Mouse (Mus musculus): ENCODE results near the gene Ttc23. TPM values are rescaled to one million over a fixed set of nuclear protein-coding genes. Genes with fewer than 3 reads are reported as not detected.

Ttc23 gene
- polyA plus RNA-seq, 1 experiment from 2014 or later: 0.52 TPM

GRCm38 (mm10) chr7:67801022-67801421, 153.8 kb downstream of the Ttc23 start:
- H3K4me3 ChIP-seq (ENCODE audit: inconsistent target): no peak overlapping the region
- WGBS (ENCODE audit: missing documents): 87% methylated on average over 4 of the region's 4 CpGs

GRCm38 (mm10) chr7:67803015-67803856, 156.0 kb downstream of the Ttc23 start:
- Histone ChIP-seq H3K4me3 (ENCODE audit: inconsistent target) (no peak overlapping the region), H3K79me2 (ENCODE audit: inconsistent target) (no peaks in the 10 kb centered on the region), H3K36me3 (ENCODE audit: inconsistent target) (no peaks in the 10 kb centered on the region), H3K27ac (no peak overlapping the region)
- 10% methylated on average over 28 of the region's 28 CpGs for WGBS (ENCODE audit: missing documents)

More at GRCm38 (mm10) chr7:67801022-67801421, 153.8 kb downstream of the Ttc23 start:
- Histone ChIP-seq H3K79me2 (ENCODE audit: inconsistent target) (no peaks in the 10 kb centered on the region), H3K27ac (no peak overlapping the region), H3K36me3 (ENCODE audit: inconsistent target) (no peaks in the 10 kb centered on the region)

- H3K36me3 ChIP-seq (ENCODE audit: inconsistent target): no peaks in the 10 kb centered on the region
- H3K79me2 ChIP-seq (ENCODE audit: inconsistent target): no peaks in the 10 kb centered on the region
- 5% methylated on average over 11 of the region's 13 CpGs for WGBS (ENCODE audit: missing documents)
- H3K4me3 ChIP-seq (ENCODE audit: inconsistent target): no peak overlapping the region
- H3K27ac ChIP-seq: no peak overlapping the region
Measured at GRCm38 (mm10) chr7:67803857-67804215, 156.6 kb downstream of the Ttc23 start.

Other genes starting within 250 kb of the Ttc23 start
- 5.5 to 7.3 TPM (median 5.5 TPM) in 3 replicates for gene Lrrc28, start 2.1 kb upstream of the Ttc23 start, polyA plus RNA-seq (2018)
- gene Synm, start 112.3 kb downstream of the Ttc23 start, polyA plus RNA-seq (2018): not detected in 3 replicates

Measured in macrophage (primary cell).